Mouse (Mus musculus) spleen, adult 2 months (tissue): ENCODE data around the gene Zfp984.
"Not testable (repeated sequence)": the region's sequence is repeated elsewhere in the genome, so short reads cannot be mapped to it uniquely, and the experiment has no call there.

Experiments used
- CTCF ChIP-seq: fragments of 200-500 bp; IDR thresholded peaks from 2 replicates; pipeline ENCODE4 v1.5.1; 2011; ENCODE audit warnings: mild to moderate bottlenecking, inconsistent platforms; ENCODE audit not compliant: insufficient read depth, insufficient read length, insufficient replicate concordance; ENCODE audit errors: extremely low read depth
- POLR2A ChIP-seq: fragments of 200-500 bp; IDR thresholded peaks from 2 replicates; pipeline ENCODE4 v1.6.1; 2011; ENCODE audit warnings: low read depth, low read length, inconsistent platforms

- TF ChIP-seq CTCF, POLR2A: not testable (repeated sequence)
These were observed 14.3 kb downstream of the Zfp984 start for GRCm38 (mm10) chr4:147795308-147795707.
